Mouse (Mus musculus) spleen, embryonic (tissue): ENCODE data around the gene Ubqln2.

Experiments used
- CTCF ChIA-PET: fragments of 350-600 bp; sonication (Branson Sonifier 250); formaldehyde crosslinking; loops from one replicate; lab custom pipeline; 2022; lab: Charles Lee

Ubqln2 gene

GRCm38 (mm10) chrX:153497688-153498516 lies at the start of gene Ubqln2:
Ubqln2 (plus strand) TSS chrX:153498227.
- CTCF ChIA-PET = no interaction called here

GRCm38 (mm10) chrX:153451946-153452345 lies 46.1 kb upstream of the Ubqln2 start:
- CTCF ChIA-PET = no interaction called here

- CTCF ChIA-PET = no interaction called here
Measured at GRCm38 (mm10) chrX:153476760-153477248, 21.2 kb upstream of the Ubqln2 start.

DNA sequence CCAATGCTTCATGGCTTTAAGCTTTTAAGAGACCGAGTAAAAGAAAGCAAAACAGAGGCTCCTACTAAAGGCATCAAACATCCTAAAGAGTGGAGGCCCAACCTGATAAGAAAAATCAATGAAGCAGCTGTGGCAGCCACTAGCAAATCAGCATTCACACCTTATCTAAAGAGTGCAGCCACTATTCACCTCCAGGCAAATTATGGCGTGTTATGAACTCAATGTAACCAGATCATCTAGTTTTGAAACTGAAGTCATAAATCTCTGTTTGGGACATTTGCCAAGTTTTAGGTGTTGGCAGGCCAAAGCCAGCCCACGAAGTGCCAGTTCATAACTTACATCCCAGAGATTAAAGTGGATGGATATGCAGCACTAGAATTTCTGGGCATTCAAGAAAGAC lies 5.7 kb upstream of the Ubqln2 start:
- CTCF ChIA-PET = no interaction called here

DNA sequence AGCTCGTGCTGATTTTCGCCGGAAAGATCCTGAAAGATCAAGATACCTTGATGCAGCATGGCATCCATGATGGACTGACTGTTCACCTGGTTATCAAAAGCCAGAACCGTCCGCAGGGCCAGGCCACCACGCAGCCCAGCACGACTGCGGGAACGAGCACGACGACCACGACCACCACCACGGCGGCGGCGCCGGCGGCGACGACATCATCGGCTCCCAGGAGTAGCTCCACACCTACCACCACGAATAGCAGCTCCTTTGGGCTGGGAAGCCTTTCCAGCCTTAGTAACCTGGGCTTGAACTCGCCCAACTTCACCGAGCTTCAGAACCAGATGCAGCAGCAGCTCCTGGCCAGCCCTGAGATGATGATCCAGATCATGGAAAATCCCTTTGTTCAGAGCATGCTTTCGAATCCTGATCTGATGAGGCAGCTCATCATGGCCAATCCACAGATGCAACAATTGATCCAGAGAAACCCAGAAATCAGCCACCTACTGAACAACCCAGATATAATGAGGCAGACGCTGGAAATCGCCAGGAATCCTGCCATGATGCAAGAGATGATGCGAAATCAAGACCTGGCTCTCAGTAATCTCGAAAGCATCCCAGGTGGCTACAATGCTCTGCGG lies 752 bp downstream of the Ubqln2 start:
- CTCF ChIA-PET = no interaction called here

GRCm38 (mm10) chrX:153499294-153500046 lies 1.4 kb downstream of the Ubqln2 start:
- CTCF ChIA-PET = no interaction called here

DNA sequence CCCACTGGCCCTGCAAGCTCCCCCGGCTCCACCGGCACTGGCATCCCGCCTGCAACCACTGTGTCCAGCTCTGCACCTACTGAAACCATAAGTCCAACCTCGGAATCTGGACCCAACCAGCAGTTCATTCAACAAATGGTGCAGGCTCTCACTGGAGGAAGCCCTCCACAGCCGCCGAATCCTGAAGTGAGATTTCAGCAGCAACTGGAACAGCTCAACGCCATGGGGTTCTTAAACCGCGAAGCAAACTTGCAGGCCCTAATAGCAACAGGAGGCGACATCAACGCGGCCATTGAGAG lies 2.0 kb downstream of the Ubqln2 start:
- CTCF ChIA-PET = no interaction called here

DNA sequence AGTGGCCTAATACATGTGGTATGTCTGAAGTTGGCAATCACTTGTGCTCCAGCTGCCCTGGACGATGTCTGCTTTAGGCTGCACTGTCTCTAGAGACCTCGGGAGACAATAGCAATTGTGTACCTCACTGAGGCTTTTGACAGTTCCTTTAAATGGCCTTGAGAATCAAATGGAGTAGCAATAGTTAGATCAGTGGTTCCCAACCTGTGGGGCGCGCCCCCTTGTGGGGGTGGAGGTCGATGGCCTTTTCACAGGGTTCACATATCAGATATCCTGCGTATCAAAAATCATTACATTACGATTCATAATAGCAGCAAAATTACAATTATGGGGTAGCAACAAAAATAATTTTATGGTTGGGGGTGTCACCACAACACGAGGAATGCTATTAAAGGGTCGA lies 7.9 kb downstream of the Ubqln2 start:
- CTCF ChIA-PET = no interaction called here

- CTCF ChIA-PET = no interaction called here
Measured at GRCm38 (mm10) chrX:153515491-153515890, 17.5 kb downstream of the Ubqln2 start.

DNA sequence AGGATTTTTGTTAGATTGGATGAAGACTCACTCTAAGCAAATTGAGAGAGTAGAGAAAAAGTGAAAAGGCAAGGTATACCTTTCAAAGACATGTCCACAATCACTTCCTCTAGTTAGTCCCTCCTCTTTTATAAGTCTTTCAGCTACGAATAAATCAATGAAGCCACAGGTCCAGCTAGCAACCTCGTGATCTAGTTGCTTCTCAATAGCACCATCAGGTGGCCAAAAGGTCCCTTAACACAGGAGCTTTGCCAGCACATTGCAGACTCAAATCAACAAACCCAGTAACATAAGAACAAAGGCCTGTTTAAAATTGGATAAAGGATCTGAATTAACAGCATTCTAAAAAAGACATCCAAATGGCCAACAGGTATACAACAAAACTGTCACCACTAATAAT lies 30.4 kb downstream of the Ubqln2 start:
- CTCF ChIA-PET = no interaction called here
